Mouse (Mus musculus) c-Kit-positive CD71-positive TER-119-positive erythroid progenitor cells, embryonic 14.5 days (primary cell): ENCODE measurements around the gene Pik3r1.

Source experiments
- DNase-seq: peaks from one replicate; pipeline ENCODE4 v3.0.0-alpha.2; 2013; ENCODE audit warnings: low spot score

The Pik3r1 gene

DNA sequence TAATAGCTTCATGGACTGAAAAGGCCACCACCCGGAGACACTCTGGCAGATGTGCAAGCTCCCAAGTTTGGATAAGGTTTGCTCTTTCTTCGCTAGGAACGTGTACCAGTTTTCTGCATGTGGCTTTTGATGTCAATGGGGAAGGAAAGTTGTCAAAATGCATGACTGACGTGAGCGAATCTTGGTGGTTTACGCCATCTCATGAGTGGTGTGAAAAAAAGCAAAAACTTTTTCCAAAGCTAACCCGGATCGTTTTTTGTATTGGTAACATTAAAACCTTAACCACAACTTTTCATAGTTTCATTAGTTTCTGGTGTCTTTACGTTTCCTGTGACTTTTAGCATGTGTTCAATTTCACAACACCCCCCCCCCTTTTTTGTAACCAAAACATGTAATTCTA is 60.8 kb downstream of the Pik3r1 start:
- DNase-seq = no peak

DNA sequence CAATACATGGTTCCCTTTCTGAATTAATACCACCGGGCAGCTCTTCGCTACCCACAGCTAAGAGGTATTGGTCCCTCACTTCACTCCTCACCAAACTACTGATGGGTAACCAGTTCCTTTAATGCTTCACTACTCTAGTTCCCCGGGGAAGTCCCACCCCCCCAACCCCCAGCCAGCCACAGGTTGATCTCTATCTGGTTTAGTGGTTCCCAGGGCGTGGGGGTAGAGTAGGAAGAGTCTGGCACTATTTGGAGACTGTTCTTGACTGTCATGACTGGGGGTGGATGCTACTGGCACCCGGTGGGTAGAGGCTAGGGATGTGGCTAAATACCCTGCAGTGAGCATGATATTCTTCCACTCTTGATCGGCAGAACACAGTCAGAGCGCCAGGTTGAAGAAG is 61.6 kb downstream of the Pik3r1 start:
- DNase-seq = no peak

DNA sequence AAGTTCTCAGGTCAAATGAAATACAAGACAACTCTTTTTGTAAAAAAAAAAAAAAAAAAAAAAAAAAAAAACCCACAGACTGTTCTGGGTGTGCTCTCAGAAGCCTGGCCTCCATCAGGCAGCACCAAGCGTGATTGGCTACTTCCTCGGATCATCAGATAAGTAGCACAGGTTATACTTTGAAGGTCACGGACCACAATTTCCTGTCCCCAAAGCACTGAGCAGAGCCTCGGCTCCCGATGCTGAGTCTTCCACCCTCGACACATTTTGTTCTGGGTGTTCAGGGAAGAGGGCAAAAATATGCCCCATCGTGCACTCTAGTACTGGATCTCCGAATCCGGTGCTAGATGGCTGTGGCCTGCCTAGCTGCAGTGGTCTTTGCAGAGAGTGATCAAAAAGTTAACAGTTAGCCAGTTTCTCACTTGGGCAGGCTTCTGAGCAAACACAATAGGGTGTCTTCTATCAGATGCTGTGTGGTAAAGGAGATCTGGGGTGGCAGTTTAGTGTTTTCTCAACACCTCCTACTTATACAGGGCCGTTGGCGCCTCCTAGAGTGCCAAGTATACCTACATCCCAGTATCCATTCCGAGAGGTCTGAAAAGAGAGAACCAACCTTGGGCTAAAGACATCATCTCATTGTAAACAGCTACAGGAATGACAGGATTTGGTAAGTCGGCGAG is 65.8 kb downstream of the Pik3r1 start:
- DNase-seq = no peak

DNA sequence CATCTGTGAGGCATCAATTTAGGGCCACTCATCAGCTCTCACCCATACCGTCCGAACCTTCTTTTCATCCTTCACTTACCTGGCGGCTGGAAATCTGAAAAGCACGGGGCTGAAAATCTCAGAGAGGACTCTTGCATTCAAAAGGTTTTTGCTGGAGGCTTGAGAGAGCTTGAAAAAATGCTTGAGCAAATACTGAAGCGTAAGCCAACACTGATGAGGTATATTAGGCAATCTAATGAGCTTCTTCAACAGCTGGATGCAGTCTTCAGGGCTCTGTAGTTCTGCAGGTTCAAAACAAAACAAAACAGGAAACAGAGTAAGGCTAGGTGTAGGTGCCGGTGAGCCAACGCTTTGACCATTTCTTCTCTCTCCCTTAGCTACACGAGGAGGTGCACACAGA is 66.4 kb downstream of the Pik3r1 start:
- no peak for DNase-seq

DNA sequence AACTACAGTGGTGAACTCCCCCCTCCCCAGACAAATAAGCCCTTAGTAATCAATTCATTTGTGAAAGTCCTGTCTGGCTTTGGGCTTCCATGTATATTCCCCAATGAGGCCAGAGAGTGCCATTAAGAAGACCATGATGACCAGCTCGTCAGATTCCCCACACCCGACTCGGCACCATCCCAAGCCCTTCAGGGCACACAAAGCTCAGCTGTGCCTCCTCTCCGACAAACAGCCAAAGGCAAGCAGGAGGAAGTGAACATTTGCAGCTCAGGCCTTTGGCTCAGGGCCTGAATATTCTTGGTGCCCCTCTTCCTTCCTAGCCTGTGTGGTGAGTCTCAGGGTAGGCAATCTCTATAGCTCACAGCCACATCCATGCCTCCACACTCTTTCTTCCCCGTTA is 68.3 kb downstream of the Pik3r1 start:
- DNase-seq = no peak

DNA sequence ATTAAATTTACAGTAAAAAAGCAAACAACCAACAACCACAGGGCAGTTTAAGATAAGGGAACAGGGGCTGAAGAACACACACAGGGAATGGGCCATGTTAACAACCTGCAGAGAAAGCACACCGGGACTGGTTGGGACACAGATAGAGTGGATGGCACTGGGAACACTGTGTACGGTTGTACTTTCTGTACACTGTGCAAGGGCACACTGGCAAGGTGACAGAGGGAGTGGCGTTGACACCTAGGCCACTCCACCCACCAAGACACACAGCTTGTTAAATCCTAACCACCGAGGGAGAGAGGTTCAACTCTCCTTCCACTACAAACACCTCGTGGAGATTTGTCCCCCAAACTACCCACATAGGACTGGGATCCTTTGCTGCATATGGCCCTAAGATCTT is 70.1 kb downstream of the Pik3r1 start:
- DNase-seq = no peak

DNA sequence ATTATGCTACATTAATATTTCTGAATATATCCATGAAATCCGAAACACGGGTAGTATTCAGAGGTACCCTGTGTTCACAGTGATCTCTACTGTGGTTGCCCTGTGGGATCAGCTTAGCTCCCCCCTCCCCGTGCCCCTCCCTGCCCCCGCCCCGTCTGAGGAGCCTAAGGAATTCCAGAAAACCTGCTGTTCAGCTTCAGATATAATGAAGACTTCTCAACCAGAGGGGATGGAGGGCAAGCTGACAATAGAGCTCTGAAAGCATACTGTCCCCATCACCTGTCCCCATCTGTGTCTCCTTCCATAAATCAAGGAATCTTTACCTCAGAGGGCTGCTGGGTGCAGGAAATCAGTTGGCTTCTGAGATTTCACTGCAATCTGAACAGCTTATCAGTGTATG is 70.6 kb downstream of the Pik3r1 start:
- DNase-seq = no peak

DNA sequence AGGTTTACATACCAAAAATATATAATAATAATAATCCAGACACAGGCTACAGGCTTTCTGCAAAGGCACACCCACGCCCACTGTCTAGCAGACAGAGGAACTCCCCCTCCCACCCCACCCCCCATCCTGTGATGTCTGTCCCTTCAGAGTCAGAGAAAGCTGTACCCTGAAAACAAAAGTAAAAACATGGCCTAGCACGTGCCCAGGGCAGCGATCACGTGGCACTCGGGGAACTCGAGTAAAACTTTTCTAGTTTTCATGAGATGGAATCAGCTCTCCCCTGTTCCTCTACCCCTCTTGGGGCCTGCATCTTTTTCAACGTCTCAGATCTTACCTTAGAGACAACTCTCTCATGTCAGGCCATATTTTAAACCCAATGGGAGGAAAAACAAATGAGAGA is 71.2 kb downstream of the Pik3r1 start:
- DNase-seq = no peak

DNA sequence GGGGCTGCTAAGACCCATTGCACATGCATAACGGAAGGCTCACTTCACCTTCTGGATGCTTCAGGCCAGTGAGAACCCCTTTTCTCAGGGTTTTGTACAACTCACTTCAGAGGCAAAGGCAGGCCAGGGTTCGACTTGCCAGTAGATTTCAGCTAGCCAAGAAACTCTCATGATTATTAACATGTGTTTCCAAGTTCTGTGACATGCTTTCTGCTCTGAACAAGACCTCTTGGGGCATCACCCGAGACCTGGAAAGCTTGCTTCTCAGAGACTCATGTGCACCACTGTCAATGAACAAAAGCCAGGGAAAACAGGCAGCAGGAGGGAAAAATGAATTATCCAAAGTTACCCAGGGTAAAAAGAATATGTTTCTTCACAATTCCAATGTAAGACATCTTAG is 71.7 kb downstream of the Pik3r1 start:
- DNase-seq = no peak

DNA sequence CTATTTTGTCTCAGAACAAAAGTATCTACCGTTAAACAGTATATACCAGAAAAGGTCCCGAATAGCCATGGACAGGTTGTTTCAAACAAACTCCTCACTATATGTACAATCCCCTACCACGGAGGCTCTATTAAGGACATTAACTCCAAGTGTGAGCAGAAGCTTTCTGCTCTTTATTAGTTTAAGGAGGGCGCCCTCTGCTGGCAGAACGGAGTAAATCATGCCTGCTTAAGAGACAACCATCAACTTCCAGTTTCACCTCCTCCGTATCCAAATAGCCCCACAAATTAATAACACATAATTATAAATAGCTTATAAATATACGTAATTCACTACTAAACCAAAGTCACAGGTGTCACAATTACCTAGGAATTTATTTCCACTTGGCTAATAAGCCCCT is 72.1 kb downstream of the Pik3r1 start:
- peak; percentile 91 for DNase-seq

DNA sequence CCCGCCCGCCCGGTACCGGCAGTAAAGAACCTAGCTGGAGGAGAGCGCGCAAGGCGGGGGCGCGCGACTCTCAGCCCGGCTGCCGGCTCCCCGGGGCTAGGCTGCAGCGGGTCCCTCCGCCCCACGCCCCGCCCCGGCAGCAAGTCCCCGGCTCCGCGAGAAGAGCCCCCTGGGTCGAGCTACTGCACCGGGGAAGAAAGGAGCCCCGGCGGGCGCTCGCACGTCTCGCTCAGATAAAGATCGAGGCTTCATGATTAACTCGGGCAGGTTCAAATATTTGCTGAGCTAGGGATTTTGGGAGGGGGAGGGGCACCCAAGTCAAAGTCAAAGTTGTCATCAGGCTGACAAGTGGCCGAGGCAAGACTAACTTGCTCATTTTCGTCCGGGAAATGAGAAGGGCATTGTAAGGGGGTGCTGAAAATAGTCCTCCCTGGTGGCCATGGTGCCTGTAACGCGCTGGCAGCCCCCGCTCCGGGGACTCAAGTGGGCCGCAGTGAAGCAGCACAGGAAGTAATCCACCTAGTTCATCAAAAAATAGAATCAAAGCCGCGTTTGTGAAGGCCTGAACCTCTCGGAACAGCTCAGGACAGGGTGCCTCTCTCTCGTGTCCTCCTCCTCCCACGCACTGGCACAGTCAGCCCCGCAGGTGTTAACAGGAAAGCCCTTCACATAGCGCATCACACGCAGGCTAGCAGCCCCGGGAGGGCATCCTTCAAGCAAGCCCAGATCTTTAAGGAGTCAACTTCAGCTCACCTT is 73.3 kb downstream of the Pik3r1 start:
- DNase-seq = peak; percentile 53

DNA sequence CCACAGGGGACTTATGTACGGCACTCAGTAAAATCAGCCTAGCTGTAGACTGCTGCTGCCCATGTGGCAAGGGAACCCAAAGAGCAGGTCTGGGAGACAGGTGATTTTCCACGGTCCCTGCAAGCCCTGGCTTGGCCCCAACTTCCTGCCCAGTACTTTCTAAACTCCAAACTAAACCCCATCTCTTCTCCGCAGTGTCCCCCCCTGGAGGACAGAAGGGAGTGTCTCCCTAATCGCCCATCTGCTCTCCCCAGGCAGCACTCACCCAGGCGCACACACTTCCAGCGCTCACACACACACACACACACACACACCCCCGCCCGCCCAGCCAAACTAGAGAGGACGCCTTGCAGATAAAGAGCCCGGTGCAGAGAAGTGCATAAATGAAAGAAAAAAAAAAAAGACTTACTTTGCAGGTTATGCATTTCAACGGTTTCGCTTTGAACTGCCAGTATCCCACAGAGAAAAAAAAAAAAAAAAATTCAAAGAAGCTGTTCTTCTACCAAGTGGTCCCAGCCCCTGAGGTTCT is 74.0 kb downstream of the Pik3r1 start:
- peak; percentile 85 for DNase-seq

DNA sequence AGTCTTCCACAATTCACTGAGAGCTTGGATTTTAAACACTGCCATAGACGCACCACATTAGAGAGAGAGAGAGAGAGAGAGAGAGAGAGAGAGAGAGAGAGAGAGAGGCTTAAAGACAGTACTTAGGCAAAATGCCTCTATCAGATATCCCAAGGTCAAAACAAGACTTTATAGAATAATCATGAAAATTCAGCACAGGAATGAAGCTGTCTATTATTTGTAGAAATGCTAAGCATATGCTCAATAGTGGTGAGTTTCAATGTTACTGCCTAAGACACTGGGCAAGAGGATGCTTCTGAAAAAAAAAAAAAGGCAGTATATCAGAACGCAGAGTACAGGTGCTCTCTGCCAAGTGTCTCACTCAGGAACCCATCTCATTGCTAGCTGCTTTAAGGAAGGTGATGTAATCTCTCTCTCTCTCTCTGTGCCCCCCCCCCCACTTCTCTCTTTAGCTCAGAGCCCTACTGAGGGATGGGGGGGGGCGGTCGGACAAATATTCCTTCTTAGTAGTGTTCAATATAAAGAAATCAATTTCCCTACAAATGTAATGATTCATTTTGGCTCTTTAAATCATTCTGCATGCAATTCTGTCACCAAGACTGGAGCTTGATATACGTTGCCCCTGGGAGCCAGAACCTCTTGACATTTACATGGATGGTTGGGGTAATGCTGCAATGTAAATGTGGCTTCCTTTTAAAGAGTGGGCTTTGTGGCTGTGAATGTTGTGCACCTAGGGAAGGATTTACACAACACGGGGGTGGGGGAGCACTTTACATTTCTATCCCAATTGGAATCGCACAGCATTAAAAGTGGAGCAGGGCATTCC is 74.9 kb downstream of the Pik3r1 start:
- no peak for DNase-seq

DNA sequence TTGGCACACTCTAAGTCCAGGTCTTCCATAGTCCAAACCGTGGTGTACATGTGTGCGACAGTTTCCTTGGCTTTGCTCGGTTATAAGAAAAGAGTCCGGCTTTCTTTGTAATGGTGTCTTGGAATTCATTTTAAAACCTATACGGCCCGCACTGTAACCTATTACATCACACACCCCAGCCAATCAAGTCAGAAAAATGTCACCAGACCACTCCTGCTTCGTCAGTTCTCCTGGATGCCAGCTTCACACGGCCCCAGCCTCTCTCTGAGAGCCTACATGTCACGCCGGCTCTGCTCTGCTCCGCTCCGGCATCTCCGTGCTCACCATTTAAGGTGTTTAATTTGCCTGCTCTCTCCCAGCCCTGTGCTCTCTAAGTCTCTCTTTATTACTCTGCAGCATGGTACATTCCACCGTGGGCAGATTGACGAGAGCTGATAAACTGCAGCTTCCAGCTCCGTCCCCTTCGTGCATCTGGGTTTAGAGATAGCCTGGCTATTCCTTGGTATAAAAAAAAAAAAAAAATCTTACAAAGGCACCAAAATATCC is 75.7 kb downstream of the Pik3r1 start:
- DNase-seq = peak; percentile 80

DNA sequence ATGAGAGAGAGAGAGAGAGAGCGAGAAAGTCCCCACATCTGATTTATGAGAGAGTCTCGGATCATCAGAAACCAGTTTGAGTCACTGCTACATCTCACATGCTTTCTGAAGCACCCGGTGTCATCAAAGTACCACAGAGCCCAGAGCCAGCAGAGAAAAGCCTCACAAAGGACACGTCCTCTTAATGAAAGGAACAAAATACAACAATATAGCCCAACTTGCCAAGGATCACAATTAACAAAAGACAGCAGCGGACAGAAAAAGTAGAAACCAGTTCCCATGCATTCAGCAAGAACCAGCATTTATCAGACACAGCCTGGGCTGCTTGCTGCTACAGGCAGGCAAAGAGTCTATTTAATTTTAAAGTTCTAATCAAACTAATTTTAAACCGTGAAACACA is 76.3 kb downstream of the Pik3r1 start:
- no peak for DNase-seq

DNA sequence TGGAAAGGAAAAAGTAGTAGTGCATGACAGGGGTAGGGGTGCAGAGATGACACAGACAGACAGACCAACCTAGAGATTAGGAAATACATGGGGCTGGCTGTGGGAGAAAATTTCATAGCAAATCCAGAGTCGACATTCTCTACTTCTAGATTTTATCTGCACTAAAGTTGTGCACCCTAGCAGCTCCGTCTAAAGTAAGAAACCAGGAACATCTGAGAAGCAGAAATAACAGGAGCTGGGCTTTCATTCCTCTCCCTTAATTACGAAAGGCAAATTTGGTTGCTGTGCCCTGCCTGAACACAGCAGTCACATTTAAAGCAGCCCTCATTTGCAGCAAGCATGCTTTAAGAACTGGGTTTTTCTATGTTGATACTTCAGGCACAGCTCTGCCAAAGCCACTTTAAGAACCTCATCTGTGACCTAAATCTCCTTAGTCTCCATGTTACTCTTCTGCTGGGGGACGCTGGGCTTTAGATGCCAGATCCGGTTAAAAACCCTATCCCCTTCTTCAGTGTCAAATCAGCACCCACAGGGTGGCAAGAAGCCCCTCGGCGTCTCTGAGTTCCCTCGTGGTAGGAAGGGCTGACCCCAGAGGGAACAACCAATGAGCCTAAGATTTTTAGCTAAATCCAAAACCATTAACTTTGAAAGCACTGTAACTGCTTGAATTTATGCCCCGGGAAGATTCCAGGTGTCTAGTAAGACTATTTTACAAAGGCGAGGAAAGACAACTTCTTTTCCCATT is 76.9 kb downstream of the Pik3r1 start:
- no peak for DNase-seq

DNA sequence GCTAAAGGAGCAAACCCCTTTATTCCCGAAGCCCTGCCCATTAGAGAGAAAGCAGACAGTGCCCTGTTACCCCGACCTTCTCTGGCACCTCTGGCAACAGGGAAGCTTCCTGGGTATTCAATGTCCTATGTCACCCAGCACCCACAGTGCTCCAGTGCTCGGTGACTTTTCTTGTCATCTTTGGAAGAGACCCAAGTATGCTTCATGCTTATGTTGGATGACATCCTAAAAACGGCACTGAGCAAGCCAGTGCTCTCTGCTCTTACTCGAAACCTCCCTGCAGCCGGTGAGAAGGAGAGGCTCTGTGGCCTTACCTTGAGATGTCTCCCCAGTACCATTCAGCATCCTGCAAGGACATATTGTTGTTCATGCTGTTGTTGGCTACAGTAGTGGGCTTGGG is 77.8 kb downstream of the Pik3r1 start:
- DNase-seq = no peak

DNA sequence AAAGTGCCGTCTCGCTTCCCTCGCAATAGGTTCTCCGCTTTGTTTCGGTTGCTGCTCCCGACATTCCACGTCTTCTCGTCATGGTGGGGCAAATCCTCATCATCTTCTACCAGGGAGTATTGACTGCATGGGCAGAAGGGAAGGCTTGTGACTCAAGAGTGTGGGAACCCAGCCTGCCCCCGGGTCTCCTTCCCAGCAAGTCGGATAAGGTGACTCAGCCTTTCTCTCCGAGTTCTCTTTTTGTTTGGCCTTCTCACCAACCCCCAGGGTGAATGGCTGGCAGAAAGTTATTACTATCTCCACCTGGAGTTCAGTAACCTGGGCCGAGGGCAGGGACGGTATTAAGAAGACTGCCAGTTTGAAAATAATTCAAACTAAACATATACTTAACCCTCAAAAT is 81.8 kb downstream of the Pik3r1 start:
- no peak for DNase-seq

DNA sequence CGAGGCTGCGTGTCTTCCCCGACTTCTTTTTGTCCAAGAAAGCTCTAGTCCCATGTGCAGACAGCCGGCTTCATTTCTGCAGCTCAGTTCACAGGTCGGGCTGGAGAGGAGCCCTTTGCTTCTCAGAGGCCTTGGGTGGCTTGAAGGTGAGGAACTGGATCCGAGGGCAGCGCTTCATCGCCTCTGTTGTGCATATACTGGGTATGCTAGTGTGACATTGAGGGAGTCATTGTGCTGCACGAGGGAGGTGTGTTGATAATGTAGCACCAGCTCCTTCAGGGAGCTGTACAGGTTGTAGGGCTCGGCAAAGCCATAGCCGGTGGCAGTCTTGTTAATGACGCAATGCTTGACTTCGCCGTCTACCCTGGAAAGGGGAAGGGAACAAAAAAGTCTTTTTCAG is 83.3 kb downstream of the Pik3r1 start:
- no peak for DNase-seq

DNA sequence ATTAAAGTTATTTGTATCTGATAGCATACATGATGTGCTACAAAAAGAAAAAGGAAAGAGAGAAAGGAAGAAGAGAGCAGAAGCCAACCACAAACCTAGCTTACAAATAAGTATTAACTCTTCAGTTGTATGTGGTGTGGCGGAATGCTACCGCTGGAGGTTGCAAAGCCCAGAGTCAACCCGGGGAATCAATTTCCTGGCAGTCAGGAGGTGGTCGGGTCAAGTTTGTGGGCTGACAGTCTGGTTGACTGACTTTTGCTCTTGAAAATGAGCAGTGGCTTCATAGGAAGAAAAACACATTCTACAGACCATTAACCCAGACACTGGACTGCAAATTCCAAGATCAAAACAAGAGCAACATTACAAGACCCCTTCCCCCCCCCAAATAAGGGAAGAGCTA is 85.6 kb downstream of the Pik3r1 start:
- DNase-seq = no peak

DNA sequence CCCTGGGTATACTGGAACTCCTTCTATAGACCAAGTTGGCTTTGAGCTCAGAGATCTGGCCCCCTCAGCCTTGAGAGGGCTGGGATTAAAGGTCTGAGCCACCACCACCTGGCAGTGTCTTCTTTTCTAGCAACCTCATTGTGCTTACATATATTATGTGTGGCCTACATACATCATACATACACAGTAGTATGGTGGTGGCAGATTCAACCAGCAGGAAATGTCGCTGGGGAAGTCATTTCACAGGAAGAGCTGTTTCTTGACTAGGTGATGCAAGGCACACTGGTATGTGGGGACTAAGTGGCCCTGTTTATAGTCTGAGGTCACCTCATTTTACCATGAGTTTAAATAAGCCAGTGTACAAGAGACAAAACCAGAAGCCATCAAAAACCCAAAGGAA is 87.9 kb downstream of the Pik3r1 start:
- DNase-seq = no peak

DNA sequence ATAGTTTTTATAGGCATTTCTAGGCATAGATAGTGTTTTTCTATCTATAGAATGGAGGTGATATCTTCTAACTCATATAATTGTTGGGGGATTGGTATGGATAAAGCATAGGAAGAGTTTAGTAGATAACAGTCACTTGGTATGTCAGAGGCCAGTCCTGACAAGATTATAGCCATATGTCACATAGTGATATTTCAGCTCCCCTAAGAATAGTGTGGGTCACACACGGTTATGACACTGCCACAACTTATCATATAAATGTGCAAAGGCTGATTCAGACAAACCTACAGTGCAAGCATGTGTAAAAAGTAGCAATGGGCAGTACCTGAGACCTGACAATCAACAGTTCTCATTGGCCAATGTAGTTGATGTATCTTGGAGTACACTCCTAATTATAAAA is 89.0 kb downstream of the Pik3r1 start:
- no peak for DNase-seq
